Mouse (Mus musculus) thymus, adult 2 months (tissue): Measurements from ENCODE around the gene Plcb1.

Source experiments
- CTCF ChIP-seq: fragments of 200-500 bp; IDR thresholded peaks from 2 replicates; pipeline ENCODE4 v1.5.1; 2012; ENCODE audit warnings: mild to moderate bottlenecking, control low read depth, low read length, moderate library complexity, borderline replicate concordance; ENCODE audit not compliant: control insufficient read depth, poor library complexity, insufficient read depth; ENCODE audit errors: extremely low read depth
- POLR2A ChIP-seq: fragments of 200-500 bp; IDR thresholded peaks from 2 replicates; pipeline ENCODE4 v1.6.1; 2012; ENCODE audit warnings: mild to moderate bottlenecking, low read length, control low read depth, moderate library complexity; ENCODE audit not compliant: control insufficient read depth, poor library complexity, insufficient read depth; ENCODE audit errors: extremely low read depth

- no peak for TF ChIP-seq CTCF
- TF ChIP-seq POLR2A = no peak
These were observed 595.5 kb downstream of the Plcb1 start for GRCm38 (mm10) chr2:135381396-135381795.
